Mouse (Mus musculus): Measurements from ENCODE around the gene Mob1b.
A peak's percentile ranks its signal among the peaks of the same experiment; 100 is the strongest.

Mob1b gene

DNA sequence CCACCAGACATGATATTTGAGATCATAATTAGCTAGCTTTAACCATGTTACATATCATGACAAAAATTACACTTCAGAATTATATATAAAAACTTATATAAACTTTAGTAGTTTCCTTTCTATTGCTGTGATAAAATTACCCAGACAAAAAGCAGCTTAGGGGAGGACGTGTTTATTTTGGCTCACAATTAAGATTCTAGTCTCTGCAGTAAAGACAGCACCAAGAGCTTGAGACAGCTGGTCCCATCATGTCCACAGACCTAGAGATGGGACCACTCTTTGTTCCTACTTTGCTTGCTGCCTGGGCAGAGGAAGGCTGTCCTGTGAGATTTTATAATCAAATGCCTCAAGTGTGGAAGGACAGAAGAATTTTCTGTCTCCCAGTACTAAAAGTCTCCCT is 64.4 kb downstream of the Mob1b start:
- DNase-seq (ENCODE audit: low read depth): no peak

DNA sequence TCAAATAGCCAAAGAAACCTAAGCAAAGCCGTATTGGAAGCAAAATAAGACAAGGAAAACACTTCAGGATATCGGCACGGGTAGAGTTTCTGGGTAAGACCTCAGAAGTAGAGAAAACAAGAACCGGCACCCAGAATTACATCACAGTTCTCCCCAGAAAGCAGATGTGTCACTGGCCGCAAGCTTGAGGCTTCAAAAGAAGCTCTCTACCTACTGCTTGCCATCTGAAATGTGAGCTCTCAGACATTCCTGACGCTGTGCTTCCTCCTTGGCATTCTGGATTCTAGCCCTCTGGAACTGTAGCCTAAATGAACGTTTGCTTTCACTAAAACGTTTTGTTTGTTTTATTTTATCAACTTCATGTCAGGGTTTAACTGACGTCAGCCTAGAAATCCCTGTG is 70.0 kb downstream of the Mob1b start:
- DNase-seq (ENCODE audit: low read depth): peak; percentile 19

DNA sequence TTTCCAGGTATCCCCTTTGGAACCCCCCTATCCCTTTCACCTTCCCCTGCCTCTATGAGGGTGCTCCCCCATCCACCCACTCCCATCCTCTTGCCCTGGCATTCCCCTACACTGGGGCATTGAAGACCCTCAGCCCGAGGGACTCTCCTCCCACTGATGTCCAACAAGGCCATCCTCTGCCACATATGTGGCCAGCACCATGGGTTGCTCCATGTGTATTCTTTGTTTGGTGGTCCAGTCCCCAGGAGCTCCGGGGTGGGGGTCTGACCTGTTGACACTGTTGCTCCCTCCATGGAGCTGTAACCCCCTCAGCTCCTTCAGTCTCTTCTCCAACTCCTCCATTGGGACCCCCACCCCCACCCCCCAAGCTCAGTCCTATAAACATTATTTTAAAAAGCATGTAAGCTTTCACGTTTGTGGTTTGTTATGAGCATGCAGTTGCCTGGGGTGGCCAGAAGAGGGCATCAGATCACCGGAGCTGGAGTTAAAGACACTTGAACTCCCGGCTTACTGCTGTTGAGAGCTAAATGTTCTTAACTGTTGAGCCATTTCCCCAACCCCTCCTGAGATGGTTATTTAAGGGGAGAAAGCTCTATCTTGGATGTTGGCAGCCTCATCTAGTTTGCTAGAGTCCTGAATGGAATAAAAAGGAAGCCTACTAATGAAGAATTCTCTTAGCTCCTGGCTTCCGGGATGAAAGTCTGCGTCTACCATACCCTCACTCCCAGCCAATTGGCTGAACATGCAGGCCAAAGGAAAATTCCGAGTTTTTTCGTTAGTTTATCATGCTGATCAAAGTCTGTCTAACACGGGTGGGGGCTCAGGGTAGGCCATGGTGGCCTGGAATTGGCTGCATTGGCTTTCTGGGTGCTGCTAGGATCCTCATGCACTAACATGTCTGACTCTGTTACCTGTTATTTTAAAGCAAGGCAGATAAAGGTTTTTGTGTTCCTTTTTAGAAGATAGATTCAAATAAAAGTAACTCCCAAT is 70.9 kb downstream of the Mob1b start:
- peak; percentile 79 for DNase-seq (ENCODE audit: low read depth)

DNA sequence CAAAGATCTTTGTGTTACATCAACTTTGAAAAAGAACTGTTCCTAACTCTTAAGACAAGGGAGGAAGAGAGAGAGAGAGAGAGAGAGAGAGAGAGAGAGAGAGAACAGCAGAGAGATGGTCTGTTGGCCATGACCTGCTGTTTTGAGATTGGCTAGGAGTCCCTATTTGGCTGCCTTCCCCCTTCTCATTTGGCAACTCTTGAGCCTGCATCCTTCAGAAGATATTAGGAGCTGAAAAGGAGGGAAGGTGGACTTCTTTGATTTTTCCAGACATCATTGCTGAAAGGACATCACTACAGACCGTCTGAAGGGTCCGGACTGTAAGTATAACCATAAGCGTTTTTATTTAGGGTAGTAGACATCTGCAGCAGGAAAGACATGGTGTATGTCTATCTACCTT is 73.0 kb downstream of the Mob1b start:
- no peak for DNase-seq (ENCODE audit: low read depth)

DNA sequence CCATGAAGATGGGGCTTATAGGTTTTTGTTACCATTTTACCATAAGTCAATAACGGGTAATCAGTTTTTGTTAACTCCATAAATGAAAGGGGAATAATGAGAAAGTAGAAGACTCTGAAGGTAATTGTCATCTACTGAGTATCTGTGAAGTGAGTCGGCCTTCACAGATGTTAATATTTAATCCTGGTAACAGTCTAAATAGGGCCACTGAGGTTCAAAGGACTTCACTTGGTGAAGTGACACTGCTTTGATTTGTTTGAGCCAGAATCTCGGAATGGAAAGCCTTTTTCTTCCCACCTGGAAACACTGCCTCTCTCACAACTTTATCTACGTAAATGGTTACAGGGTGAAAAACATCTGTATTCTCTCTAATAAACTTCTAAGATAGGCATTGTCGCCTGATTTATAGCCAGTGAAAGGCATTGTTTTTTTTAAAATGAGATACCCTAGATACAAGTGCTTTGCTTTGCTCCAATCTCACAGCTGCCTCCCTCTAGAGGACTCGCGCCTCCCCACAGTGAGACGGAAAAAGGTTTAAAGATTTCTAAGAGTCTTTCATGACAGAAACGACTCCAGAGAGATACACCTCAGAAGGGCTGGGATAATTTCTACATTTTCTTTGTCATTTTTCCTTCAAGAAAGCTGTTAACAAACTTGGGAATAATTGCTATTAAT is 75.4 kb downstream of the Mob1b start:
- no peak for DNase-seq (ENCODE audit: low read depth)

DNA sequence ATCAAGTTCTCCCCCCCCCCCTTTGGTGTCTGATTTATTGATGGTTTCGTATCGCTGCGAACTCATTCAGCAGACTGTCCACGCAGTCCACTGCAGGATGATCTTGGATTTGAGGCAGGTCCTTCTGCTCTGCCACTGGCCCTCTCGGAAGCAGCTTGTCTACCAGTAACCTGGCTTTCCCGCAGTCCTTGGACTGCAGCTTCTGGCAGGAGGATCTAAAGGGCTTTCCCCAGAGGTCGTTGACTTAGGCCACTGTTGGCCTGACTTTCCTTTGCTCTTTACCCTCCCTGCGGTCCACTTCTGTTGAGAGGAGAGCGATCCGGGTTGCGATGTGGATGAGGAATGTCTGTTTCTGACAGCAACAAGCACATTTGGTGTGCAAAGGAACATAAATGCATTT is 75.9 kb downstream of the Mob1b start:
- no peak for DNase-seq (ENCODE audit: low read depth)

DNA sequence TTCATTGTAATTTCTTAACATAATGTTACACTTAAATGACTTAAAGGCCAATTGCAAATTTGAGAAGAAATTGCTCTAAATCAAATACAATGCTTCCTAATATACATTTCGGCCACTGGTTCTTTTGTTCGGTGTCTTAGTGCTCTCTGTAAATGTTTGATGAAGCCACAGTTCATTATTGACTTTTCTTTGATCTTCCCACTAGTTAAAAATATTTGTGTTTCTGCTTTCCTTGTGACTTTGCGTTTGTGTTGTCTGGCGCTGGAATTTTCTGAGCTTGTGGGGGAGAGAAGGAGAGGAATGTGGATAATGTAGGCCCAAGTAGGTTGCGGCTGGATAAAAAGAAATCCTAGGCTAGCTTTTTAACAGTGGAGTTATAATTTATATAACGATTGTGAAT is 76.5 kb downstream of the Mob1b start:
- DNase-seq (ENCODE audit: low read depth): no peak

DNA sequence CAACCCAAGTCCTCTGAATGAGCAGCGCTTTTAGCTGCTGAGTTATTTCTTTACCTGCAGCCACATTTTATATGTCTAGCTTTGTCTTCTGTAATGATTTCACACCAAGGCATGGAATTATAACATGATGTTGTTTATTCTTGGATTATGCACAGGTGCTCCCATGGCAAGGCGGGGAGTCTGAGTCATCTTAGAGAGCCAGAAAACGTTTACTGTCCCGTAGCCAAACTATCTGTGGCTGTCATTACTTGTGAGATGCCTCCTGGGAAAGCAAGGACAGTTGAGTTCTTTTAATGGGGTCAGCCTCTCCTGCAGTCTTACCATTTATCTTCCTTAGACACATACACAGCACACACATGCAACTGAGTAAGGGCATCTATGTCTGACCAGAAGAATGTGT is 85.0 kb downstream of the Mob1b start:
- DNase-seq (ENCODE audit: low read depth): no peak

DNA sequence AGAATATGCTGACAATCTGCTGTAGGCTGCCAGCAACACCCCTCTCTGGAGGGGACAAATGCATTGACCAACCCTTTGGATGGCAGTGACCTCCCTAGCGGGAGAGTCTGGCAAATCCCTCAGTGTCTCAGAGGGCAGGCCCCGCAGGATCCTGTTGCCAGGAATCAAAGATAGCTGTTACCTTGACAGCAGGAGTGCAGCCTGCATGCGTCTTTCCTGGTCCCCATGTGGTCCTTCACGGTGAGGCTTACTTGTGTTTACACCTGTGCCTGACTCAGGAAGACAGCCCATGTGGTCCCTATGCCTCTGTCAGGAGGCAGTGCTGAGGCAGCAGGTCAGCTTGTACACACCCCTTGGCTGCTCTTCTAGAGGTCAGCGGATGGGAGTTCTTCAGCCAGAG is 85.6 kb downstream of the Mob1b start:
- DNase-seq (ENCODE audit: low read depth): no peak

DNA sequence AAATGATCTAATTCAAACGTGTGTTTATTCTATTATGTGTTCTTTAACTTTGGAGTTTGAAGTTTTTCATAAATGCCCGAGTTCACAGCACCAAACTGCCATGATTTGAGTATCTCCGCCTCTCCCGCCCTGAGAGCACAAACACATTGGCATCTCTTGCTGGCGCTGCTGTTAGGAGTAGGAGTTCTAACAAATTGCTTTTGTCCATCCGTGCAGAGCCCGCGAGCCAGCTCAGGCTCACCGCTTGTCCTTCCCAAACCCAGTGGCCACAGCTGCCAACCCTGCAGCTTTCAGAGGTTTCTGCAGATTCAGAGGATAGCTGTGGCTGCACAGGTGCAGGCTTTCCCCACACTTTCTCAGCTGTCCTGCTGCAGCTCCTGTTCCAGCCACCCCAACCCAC is 86.7 kb downstream of the Mob1b start:
- no peak for DNase-seq (ENCODE audit: low read depth)

DNA sequence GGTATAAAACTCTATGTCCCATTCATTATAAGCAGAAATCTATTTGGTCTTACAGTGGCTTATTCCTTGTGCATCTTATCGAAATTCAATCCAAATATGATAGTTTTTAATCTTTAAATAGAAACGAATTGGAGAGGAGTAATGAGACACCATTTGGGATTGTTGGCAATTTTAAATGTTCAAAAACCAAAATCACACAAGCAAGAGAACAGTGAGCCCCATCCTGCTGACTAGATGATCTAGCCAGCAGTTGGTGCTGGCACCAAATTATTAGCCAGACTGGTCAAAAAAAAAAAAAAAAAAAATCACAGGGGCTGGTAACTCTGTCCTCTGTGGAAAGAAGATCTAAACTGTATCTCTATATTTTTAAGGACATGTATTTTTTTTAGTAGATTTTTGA is 92.5 kb downstream of the Mob1b start:
- no peak for DNase-seq (ENCODE audit: low read depth)

Data from NIH3T3 (cell line).